Mouse (Mus musculus) midbrain, embryonic 14.5 days (tissue): ENCODE measurements around the gene Rwdd2a. TPM values are rescaled to one million over a fixed set of nuclear protein-coding genes. Genes with fewer than 3 reads are reported as not detected.
"Not testable (repeated sequence)": the region's sequence is repeated elsewhere in the genome, so short reads cannot be mapped to it uniquely, and the experiment has no call there.

Source experiments
- ATAC-seq: fragments of 200-750 bp; cut with Nextera tagmentation; 2 replicates; pipeline ENCODE4 v1.8.0; 2017; ENCODE audit warnings: moderate number of reproducible peaks, moderate library complexity; ENCODE audit not compliant: low FRiP score, low TSS enrichment
- DNase-seq: peaks from one replicate; pipeline ENCODE4 v3.0.0-alpha.2; 2015
- H3K27ac ChIP-seq: fragments of 300-500 bp; sonication (generic); replicated peaks from 2 replicates; pipeline ENCODE4 v1.5.1; 2014; ENCODE audit warnings: mild to moderate bottlenecking, low read depth, low read length, moderate library complexity
- H3K27me3 ChIP-seq: fragments of 300-500 bp; sonication (generic); 2 replicates; pipeline ENCODE4 v1.6.1; 2014; ENCODE audit warnings: low read length, control low read depth, mixed read lengths; ENCODE audit not compliant: control insufficient read depth, insufficient read depth
- H3K36me3 ChIP-seq: fragments of 300-500 bp; sonication (generic); 2 replicates; pipeline ENCODE4 v1.6.1; 2014; ENCODE audit warnings: low read length, control low read depth; ENCODE audit not compliant: control insufficient read depth, insufficient read depth
- H3K4me1 ChIP-seq: fragments of 300-500 bp; sonication (generic); 2 replicates; pipeline ENCODE4 v1.6.1; 2014; ENCODE audit warnings: mild to moderate bottlenecking, antibody characterized with exemption, low read length, control low read depth; ENCODE audit not compliant: control insufficient read depth, insufficient read depth
- H3K4me2 ChIP-seq: fragments of 300-500 bp; sonication (generic); 2 replicates; pipeline ENCODE4 v1.6.1; 2014; ENCODE audit warnings: mild to moderate bottlenecking, low read length, moderate library complexity
- H3K4me3 ChIP-seq: fragments of 300-500 bp; sonication (generic); replicated peaks from 2 replicates; pipeline ENCODE4 v1.5.1; 2014; ENCODE audit warnings: low read depth, low read length
- H3K9ac ChIP-seq: fragments of 300-500 bp; sonication (generic); replicated peaks from 2 replicates; pipeline ENCODE4 v1.6.1; 2014; ENCODE audit warnings: mild to moderate bottlenecking, low read length, moderate library complexity
- H3K9me3 ChIP-seq: fragments of 300-500 bp; sonication (generic); 2 replicates; pipeline ENCODE4 v1.6.1; 2016; ENCODE audit warnings: low read length, control low read depth, mixed read lengths; ENCODE audit not compliant: control insufficient read depth
- WGBS: fragments of 180-500 bp; shearing (Covaris S2); extraction: QIAGEN DNeasy Blood & Tissue Kit; methylation state at CpG from one replicate; pipeline ENCODE4 v1.1.7; 2014; 5-methylcytosine and 5-hydroxymethylcytosine counted together
- polyA plus RNA-seq: library from polyadenylated mRNA; unstranded; fragments of >200 nt; fragmentation: Nextera tagmentation; extraction: Ambion mirVana; gene quantifications from 2 replicates; pipeline ENCODE4 v1.2.1, GENCODE M21; 2014

Gene Rwdd2a
- polyA plus RNA-seq, 1 experiment from 2014 or later, result 12.6 TPM

- DNase-seq (no peak), ATAC-seq (no peak)
- no peak overlapping the region for H3K4me3 ChIP-seq
- H3K4me2 ChIP-seq, result no peak overlapping the region
- H3K4me1 ChIP-seq, result peaks cover 10% of the 10 kb centered on the region; the same call in 1 of the 2 replicates
- no peaks in the 10 kb centered on the region for H3K27me3 ChIP-seq
- H3K9me3 ChIP-seq, result no peaks in the 10 kb centered on the region
- H3K9ac ChIP-seq, result no peak overlapping the region
- no peak overlapping the region for H3K27ac ChIP-seq
- H3K36me3 ChIP-seq, result no peaks in the 10 kb centered on the region
- WGBS, result 94% methylated on average over 6 of the region's 6 CpGs
Observed at GRCm38 (mm10) chr9:86575178-86575577, 3.4 kb downstream of the Rwdd2a start.

- H3K36me3 ChIP-seq, result no peaks in the 10 kb centered on the region
- no peak overlapping the region for H3K27ac ChIP-seq
- H3K4me2 ChIP-seq, result no peak overlapping the region
- H3K4me3 ChIP-seq, result no peak overlapping the region
- no peaks in the 10 kb centered on the region for H3K9me3 ChIP-seq
- H3K9ac ChIP-seq, result no peak overlapping the region
- ATAC-seq (no peak), DNase-seq (no peak)
- H3K4me1 ChIP-seq, result no peaks in the 10 kb centered on the region
- 89% methylated on average over 10 of the region's 10 CpGs for WGBS
- H3K27me3 ChIP-seq, result no peaks in the 10 kb centered on the region
Observed at GRCm38 (mm10) chr9:86579657-86580056, 7.9 kb downstream of the Rwdd2a start.

GRCm38 (mm10) chr9:86583740-86584139, 11.9 kb downstream of the Rwdd2a start:
- no peak overlapping the region for H3K27ac ChIP-seq
- peak; percentile 87 for DNase-seq
- WGBS, result 59% methylated on average over 3 of the region's 3 CpGs

DNA sequence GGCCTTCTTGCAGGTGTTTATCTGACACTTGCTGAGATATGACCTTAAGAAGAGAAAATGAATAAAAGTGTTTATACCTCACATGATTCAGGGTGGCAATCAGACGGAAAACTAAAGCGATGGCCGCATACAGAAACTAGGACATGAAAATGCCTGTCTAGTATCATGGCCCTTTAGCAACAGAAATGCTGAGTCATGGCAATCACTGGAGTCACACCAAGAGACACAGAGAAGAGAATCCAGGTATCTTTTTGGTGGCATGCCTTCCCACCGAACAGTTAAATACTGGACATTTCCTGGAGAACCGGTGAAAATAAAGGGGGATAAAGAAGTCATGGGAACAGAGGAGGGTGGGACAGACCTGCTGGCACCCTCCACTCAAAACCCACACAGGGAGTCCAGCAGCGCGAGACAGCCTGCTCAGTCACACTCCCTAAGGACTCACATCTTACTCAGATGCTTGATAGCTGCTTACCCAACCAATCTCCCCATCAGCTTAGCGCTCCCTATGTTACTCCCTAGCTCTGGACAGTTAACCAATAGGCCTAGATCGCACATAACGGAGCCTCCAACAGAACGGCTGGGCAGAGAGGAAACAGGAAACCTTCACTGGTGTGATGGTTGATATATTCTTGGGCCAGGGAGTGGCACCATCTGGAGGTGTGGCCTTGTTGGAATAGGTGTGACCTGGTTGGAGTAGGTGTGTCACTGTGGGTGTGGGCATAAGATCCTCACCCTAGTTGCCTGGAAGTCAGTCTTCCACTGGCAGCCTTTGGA, 15.4 kb downstream of the Rwdd2a start:
- H3K4me2 ChIP-seq, result no peak overlapping the region
- H3K36me3 ChIP-seq, result no peaks in the 10 kb centered on the region
- no peak overlapping the region for H3K4me3 ChIP-seq
- no peaks in the 10 kb centered on the region for H3K4me1 ChIP-seq
- DNase-seq (no peak), ATAC-seq (no peak)
- no peaks in the 10 kb centered on the region for H3K9me3 ChIP-seq
- WGBS, result 92% methylated on average over 11 of the region's 11 CpGs
- H3K9ac ChIP-seq, result no peak overlapping the region
- no peaks in the 10 kb centered on the region for H3K27me3 ChIP-seq
- H3K27ac ChIP-seq, result no peak overlapping the region

More at GRCm38 (mm10) chr9:86583740-86584139, 11.9 kb downstream of the Rwdd2a start:
- Histone ChIP-seq H3K27me3 (no peaks in the 10 kb centered on the region), H3K9ac (no peak overlapping the region), H3K36me3 (no peaks in the 10 kb centered on the region), H3K9me3 (no peaks in the 10 kb centered on the region), H3K4me1 (no peaks in the 10 kb centered on the region), H3K4me3 (no peak overlapping the region), H3K4me2 (no peak overlapping the region)
- ATAC-seq, result no peak; the same call in 1 of the 2 replicates

- no peaks in the 10 kb centered on the region for H3K4me1 ChIP-seq
- H3K4me2 ChIP-seq, result no peak overlapping the region
- no peak overlapping the region for H3K4me3 ChIP-seq
- no peak for ATAC-seq
- H3K36me3 ChIP-seq, result 0 out of 2 replicates have a peak, but pooled peaks cover 2% of the 10 kb centered on the region
- peak; percentile 80 for DNase-seq
- no peaks in the 10 kb centered on the region for H3K9me3 ChIP-seq
- no peak overlapping the region for H3K9ac ChIP-seq
- WGBS, result 67% methylated on average over 19 of the region's 19 CpGs
- H3K27ac ChIP-seq, result no peak overlapping the region
- no peaks in the 10 kb centered on the region for H3K27me3 ChIP-seq
Observed at GRCm38 (mm10) chr9:86592676-86593668, 21.2 kb downstream of the Rwdd2a start.

DNA sequence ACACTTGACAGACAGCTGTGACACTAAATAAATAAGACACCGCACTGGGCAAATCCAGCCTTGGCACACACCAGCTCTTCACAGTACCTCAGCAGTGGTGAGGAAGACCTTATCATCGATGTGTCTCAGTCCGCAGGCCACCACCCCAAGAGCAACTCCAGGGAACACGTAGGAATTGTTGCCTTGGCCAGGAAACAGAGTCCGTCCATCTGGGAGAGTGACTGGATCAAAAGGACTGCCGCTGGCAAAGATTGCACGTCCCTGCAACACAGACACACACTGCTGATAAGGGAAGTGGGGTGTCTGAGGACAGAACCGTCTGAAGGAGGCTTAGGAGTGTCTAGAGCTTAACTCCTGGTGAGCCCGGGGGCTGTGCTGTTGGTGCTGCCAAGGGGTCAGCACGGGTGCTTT, 22.6 kb downstream of the Rwdd2a start:
- not testable (repeated sequence) for H3K27me3 ChIP-seq, H3K4me2 ChIP-seq, H3K9ac ChIP-seq, H3K4me3 ChIP-seq, DNase-seq, ATAC-seq, H3K9me3 ChIP-seq, H3K27ac ChIP-seq, H3K36me3 ChIP-seq, H3K4me1 ChIP-seq
- 69% methylated on average over 9 of the region's 10 CpGs for WGBS

DNA sequence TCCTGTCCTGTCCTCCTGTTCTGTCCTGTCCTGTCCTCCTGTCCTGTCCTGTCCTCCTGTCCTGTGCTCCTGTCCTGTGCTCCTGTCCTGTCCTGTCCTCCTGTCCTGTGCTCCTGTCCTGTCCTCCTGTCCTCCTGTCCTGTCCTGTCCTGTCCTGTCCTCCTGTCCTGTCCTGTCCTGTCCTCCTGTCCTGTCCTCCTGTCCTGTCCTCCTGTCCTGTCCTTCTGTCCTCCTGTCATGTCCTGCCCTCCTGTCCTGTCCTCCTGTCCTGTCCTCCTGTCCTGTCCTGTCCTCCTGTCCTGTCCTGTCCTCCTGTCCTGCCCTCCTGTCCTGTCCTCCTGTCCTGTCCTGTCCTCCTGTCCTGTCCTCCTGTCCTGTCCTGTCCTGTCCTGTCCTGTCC, 25.2 kb downstream of the Rwdd2a start:
- H3K9ac ChIP-seq, ATAC-seq: not testable (repeated sequence)

DNA sequence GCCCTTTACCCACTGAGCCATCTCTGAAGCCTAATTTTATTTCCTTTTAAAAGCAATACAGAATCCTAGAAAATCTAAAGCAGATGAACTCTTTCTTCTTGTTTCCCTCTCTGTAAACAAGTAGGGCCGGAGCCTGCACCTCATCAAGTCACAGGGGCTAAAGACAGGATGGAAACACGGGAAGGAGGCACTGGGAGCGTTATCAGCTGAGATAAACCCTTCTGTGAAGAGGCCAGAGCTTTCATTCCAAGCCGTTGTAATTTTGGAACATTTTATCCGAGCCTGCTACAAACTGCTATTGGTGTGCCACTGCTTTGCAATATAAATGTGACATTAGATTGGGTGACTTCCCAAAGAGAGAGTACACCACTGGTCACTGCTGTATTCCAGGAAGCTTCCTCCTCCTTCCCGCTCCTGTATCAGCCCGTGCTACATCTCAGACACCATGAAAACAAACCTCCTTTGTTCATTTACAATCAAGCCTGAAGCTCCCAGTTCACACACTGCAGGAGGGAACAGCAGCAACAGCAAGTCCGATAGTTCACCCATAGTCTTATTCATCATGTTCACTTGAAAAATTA, 28.0 kb downstream of the Rwdd2a start:
- H3K4me2 ChIP-seq, result no peak overlapping the region
- H3K27me3 ChIP-seq, result no peaks in the 10 kb centered on the region
- DNase-seq, result no peak
- no peak for ATAC-seq
- H3K4me1 ChIP-seq, result no peaks in the 10 kb centered on the region
- H3K9me3 ChIP-seq, result no peaks in the 10 kb centered on the region
- no peak overlapping the region for H3K4me3 ChIP-seq
- no peak overlapping the region for H3K9ac ChIP-seq
- H3K36me3 ChIP-seq, result 0 out of 2 replicates have a peak, but pooled peaks cover 2% of the 10 kb centered on the region
- no peak overlapping the region for H3K27ac ChIP-seq
- 69% methylated on average over 8 of the region's 8 CpGs for WGBS

More for the DNA sequence above, 25.2 kb downstream of the Rwdd2a start:
- H3K4me3 ChIP-seq, H3K36me3 ChIP-seq, H3K9me3 ChIP-seq, H3K4me2 ChIP-seq, H3K4me1 ChIP-seq, H3K27me3 ChIP-seq, DNase-seq, H3K27ac ChIP-seq: not testable (repeated sequence)
